Mouse (Mus musculus): Measurements from ENCODE around the gene App. TPM values are rescaled to one million over a fixed set of nuclear protein-coding genes. Genes with fewer than 3 reads are reported as not detected.

Gene App
- total RNA-seq, 2 experiments from 2014 or later: 249 to 394 TPM

GRCm38 (mm10) chr16:85086303-85086702 is 87.3 kb downstream of the App start:
- ATAC-seq (ENCODE audit: poor library complexity, severe bottlenecking): no peak

- no peak for ATAC-seq (ENCODE audit: poor library complexity, severe bottlenecking)
Measured at GRCm38 (mm10) chr16:85085902-85086301, 87.7 kb downstream of the App start.

GRCm38 (mm10) chr16:85084152-85084551 is 89.4 kb downstream of the App start:
- ATAC-seq (ENCODE audit: poor library complexity, severe bottlenecking): peak; percentile 97

GRCm38 (mm10) chr16:85075330-85075729 is 98.2 kb downstream of the App start:
- ATAC-seq (ENCODE audit: poor library complexity, severe bottlenecking): no peak

GRCm38 (mm10) chr16:85074889-85075288 is 98.7 kb downstream of the App start:
- ATAC-seq (ENCODE audit: poor library complexity, severe bottlenecking): no peak

GRCm38 (mm10) chr16:85072624-85073023 is 100.9 kb downstream of the App start:
- peak; percentile 80 for ATAC-seq (ENCODE audit: poor library complexity, severe bottlenecking)

GRCm38 (mm10) chr16:85071791-85072190 is 101.8 kb downstream of the App start:
- ATAC-seq (ENCODE audit: poor library complexity, severe bottlenecking): peak; percentile 86

GRCm38 (mm10) chr16:85071248-85071647 is 102.3 kb downstream of the App start:
- ATAC-seq (ENCODE audit: poor library complexity, severe bottlenecking): peak; percentile 13

- no peak for ATAC-seq (ENCODE audit: poor library complexity, severe bottlenecking)
Measured at GRCm38 (mm10) chr16:85067254-85067893, 106.2 kb downstream of the App start.

- no peak for ATAC-seq (ENCODE audit: poor library complexity, severe bottlenecking)
Measured at GRCm38 (mm10) chr16:85066227-85066626, 107.3 kb downstream of the App start.

GRCm38 (mm10) chr16:85064800-85065199 is 108.8 kb downstream of the App start:
- ATAC-seq (ENCODE audit: poor library complexity, severe bottlenecking): peak; percentile 88

- no peak for ATAC-seq (ENCODE audit: poor library complexity, severe bottlenecking)
Measured at GRCm38 (mm10) chr16:85062732-85063131, 110.8 kb downstream of the App start.

GRCm38 (mm10) chr16:85061725-85062124 is 111.8 kb downstream of the App start:
- ATAC-seq (ENCODE audit: poor library complexity, severe bottlenecking): no peak

GRCm38 (mm10) chr16:85058138-85058537 is 115.4 kb downstream of the App start:
- ATAC-seq (ENCODE audit: poor library complexity, severe bottlenecking): no peak

- ATAC-seq (ENCODE audit: poor library complexity, severe bottlenecking): 0 out of 2 replicates have a peak, but pooled peaks have one; percentile 54
Measured at GRCm38 (mm10) chr16:85056212-85056611, 117.4 kb downstream of the App start.

- no peak for ATAC-seq (ENCODE audit: poor library complexity, severe bottlenecking)
Measured at GRCm38 (mm10) chr16:85053996-85054395, 119.6 kb downstream of the App start.

GRCm38 (mm10) chr16:85047310-85047709 is 126.3 kb downstream of the App start:
- ATAC-seq (ENCODE audit: poor library complexity, severe bottlenecking): no peak

- ATAC-seq (ENCODE audit: poor library complexity, severe bottlenecking): no peak
Measured at GRCm38 (mm10) chr16:85041153-85041959, 132.2 kb downstream of the App start.

GRCm38 (mm10) chr16:85038731-85039130 is 134.8 kb downstream of the App start:
- ATAC-seq (ENCODE audit: poor library complexity, severe bottlenecking): no peak

- ATAC-seq (ENCODE audit: poor library complexity, severe bottlenecking): no peak
Measured at GRCm38 (mm10) chr16:85037969-85038644, 135.5 kb downstream of the App start.

GRCm38 (mm10) chr16:85035815-85036214 is 137.8 kb downstream of the App start:
- no peak for ATAC-seq (ENCODE audit: poor library complexity, severe bottlenecking)

GRCm38 (mm10) chr16:85033747-85034146 is 139.8 kb downstream of the App start:
- ATAC-seq (ENCODE audit: poor library complexity, severe bottlenecking): no peak
